Mouse (Mus musculus) thymus, postnatal 25 days (tissue): ENCODE data around the gene Xcr1.

ENCODE experiments used
- DNase-seq: peaks from one replicate; pipeline ENCODE4 v3.0.0; 2022

Xcr1 gene

GRCm38 (mm10) chr9:123861929-123862328, at the start of gene Xcr1:
Gene Xcr1 (minus strand): TSS chr9:123862029.
- no peak for DNase-seq

GRCm38 (mm10) chr9:123872049-123872448, 10.2 kb upstream of the Xcr1 start:
- DNase-seq, result peak; percentile 46

DNA sequence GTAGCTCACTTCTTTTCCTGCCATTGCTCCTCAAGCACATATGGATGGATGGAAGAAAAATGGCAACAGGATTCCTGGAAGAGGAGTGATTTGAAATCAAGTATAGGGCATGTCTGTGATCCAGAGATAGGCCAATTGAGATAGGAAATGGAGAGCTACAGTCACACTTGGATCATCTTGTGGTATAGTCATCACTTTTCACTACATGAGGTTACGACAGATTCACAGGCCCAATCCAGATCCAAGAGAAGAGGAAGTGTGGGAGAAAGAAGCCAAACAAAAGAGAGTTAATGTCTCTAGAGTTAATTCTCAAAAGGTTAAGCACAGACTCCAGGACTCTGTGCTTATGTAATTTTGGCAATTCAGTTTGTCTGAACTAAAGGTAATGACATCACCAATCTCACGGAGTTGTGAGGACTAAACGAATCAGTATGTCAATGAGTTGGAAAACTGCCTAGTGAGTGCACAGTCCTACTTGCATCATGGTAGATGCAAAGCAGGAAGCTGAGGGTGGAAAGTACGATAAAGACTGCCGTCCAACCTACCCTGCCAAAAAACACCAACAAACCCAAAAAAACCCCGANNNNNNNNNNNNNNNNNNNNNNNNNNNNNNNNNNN, 7.4 kb upstream of the Xcr1 start:
- no peak for DNase-seq

GRCm38 (mm10) chr9:123863641-123864040, 1.8 kb upstream of the Xcr1 start:
- DNase-seq, result no peak

- no peak for DNase-seq
Measured at GRCm38 (mm10) chr9:123862895-123863616, 1.2 kb upstream of the Xcr1 start.

- no peak for DNase-seq
Measured at GRCm38 (mm10) chr9:123856836-123857235, 5.0 kb downstream of the Xcr1 start.

GRCm38 (mm10) chr9:123852449-123853390, 9.1 kb downstream of the Xcr1 start:
- DNase-seq, result no peak

GRCm38 (mm10) chr9:123851713-123852448, 9.9 kb downstream of the Xcr1 start, which contains the start of gene Fyco1:
Gene Fyco1 (minus strand): TSS chr9:123851899.
- DNase-seq, result peak; percentile 93

- DNase-seq, result peak; percentile 84
Measured at GRCm38 (mm10) chr9:123851062-123851712, 10.6 kb downstream of the Xcr1 start.

GRCm38 (mm10) chr9:123850705-123851061, 11.1 kb downstream of the Xcr1 start:
- peak; percentile 66 for DNase-seq

GRCm38 (mm10) chr9:123849976-123850695, 11.7 kb downstream of the Xcr1 start:
- peak; percentile 21 for DNase-seq

DNA sequence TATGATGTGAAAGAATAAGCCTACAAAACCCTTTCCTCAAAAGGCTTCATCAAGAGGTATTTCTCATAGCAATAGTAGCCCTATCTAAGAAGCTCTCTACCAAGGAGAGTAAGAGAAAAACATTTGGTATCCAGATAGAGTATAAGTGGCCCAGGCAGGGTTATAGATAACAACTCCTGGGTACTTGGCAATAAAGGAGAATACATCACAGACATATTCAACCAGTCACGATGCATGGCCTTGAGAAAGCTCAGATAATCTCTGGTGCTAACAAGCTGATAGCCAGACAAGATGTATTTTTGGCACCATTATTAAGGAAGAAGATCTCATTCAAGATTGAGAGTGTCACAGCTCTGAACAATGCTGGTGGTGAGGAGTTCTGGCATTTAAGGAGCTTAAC, 15.3 kb downstream of the Xcr1 start:
- no peak for DNase-seq

GRCm38 (mm10) chr9:123845120-123845519, 16.7 kb downstream of the Xcr1 start:
- no peak for DNase-seq

DNA sequence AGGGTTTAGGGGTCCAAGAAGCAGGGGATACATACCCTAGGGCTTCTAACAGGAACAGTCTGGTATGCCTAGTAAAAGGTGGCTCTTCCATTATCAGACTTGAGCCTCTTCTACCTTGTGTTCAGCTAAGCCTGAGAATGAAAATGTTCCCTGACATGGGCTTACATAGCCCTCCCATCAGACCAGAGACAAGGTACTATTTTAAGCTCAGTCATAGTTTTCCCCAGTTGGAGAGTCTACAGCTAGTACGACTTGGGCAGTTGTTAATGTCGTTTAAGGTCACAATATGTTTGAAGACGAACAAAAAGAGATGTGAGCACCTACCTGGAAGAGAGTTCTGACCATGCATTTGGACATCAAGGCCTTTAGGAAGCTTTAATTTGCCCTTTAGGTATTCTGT, 17.4 kb downstream of the Xcr1 start:
- no peak for DNase-seq

DNA sequence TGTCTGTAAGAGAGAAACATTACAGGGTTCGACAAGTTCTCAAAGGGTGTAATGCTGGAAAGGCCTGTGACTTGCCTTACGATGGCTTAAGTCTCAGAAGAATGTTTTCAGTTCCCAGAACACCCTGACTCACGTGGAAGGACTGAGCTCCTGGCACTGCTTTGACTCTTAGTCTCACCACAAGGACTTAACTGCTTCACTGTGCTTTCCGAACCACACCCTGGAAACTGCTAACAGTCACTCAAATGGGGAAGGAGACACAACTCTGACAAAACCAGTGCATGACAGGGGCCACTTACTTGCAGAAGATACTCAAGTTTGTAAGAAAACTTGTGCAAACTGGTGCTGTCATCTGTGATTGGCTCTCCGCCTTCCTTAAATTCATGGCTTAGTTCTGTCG, 21.6 kb downstream of the Xcr1 start:
- DNase-seq, result no peak

DNA sequence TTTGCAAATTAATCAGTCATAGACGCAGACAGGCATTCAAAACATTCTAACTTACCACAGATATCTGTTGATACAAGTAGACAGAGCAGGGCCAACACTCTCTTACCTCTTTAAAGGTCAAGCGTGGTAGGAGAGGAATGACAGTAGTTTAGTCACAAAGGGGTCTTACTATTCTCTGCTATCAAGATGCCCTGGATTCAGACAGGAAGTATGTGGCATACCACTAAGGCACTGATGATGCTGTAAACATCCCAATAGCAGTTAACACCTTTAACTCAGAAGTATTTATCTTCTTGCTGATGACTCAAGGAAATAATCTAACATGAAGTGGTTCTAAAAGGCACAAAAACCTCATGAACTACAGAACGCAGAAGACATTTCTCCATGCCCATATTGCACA, 26.0 kb downstream of the Xcr1 start:
- DNase-seq, result no peak

GRCm38 (mm10) chr9:123828916-123829315, 32.9 kb downstream of the Xcr1 start:
- DNase-seq, result no peak

DNA sequence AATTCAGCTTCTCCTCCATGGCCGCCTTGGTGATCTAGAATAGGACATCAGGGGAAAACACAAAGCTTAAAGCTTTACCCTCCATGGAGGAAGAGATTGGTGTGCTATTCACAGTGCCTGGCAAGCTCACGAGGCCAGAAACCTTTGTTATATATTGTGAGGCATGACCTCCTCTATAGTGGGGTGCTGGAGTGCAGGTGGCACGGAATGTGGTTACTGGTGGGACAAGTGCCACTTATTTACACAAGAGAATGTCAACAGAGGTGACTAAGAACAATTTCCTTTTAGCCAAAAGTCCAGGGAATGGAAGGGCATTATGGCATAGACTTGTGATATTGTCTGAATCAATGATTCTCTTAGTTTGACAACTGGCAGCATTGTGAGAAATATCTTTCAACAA, 35.2 kb downstream of the Xcr1 start:
- DNase-seq, result no peak

GRCm38 (mm10) chr9:123818601-123819000, 43.2 kb downstream of the Xcr1 start:
- DNase-seq, result no peak

DNA sequence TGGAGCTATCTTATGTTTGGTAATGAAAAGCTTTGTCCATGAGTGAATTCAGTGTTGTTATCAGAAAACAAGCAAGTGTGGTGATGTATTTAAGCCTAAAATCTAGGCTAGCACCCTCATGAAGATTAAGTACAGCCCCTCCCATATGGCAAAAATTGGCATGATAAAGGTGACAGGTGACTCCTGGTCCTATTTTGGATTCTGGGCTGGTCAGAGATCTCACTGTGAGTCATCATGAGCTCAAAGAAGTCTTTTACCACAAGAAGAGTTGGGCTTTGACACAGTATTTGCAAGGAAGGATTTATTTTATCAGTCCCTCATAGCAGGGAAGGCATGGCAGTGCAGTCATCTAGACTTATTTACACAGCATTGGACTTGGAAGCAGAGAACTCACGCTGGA, 45.8 kb downstream of the Xcr1 start:
- DNase-seq, result no peak

DNA sequence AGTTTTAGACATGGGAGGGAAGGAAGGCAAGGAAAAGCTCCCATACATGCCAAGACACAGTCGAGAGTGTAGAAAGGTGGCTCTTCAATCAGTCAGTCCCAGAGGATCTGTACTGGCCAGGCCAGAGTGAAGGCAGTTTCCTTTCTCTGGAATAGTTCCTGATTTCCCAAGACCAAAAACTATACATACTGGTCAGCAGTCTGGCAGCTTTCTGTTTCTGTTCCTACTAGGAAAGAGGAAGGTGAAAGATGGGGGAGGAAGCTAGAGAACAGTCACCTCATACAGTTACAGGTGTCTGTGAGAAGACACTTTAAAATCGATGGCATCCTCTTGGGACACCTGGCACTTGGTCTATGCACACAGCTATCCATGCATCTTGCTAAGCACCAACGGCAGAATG, 46.4 kb downstream of the Xcr1 start:
- DNase-seq, result no peak

DNA sequence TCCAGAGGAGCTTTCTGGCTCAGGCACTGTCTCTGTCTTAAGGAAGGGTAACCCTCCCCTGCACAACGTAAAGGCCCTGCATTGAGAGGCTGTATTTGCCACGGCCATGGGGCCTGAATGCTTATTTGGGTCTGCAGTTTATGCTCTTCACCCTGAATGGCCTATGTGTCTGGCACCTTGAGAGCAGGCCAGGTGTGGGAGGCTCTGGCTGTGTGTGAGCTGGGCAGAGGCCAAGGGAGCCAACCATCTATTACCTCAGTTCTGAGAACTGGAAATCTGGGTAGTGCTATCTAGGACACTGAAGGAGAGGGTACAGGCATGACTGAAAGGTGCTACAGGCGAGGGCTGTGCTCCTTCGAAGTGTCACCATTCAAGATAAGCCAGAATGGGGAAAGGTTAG, 47.0 kb downstream of the Xcr1 start:
- DNase-seq, result no peak
